In genomic region chrX:18411071-18411840, GRCm38 (mm10) we compare ENCODE assay signal across 16 mouse cellular contexts. TPM values are rescaled to one million over a fixed set of nuclear protein-coding genes. Genes with fewer than 3 reads are reported as not detected.
"Had no signal": no experiment of that assay in that cellular context is flagged by ENCODE, and none has a peak within 500 bp of the region (broad histone marks: within the 10 kb centered on the region; RNA-seq: fewer than 3 reads in every experiment).

No protein-coding gene starts in this region.

- H3K36me3 ChIP-seq: limb, embryonic 13.5 days; liver, embryonic 15.5 days; midbrain, embryonic 13.5 days had no signal

- H3K27me3 ChIP-seq: limb, embryonic 13.5 days; liver, embryonic 15.5 days; midbrain, embryonic 13.5 days had no signal

- H3K4me2 ChIP-seq: limb, embryonic 13.5 days; liver, embryonic 15.5 days; midbrain, embryonic 13.5 days had no signal

- H3K27ac ChIP-seq: layer of hippocampus, adult 2 months; limb, embryonic 13.5 days; liver, embryonic 15.5 days; midbrain, embryonic 13.5 days; stomach, postnatal 0 days had no signal

- DNase-seq: kidney, adult 2 months; kidney, postnatal 4 days; layer of hippocampus, postnatal 36 days; left cerebral cortex, postnatal 4 days; lung, adult 2 months; lung, postnatal 36 days; right cerebral cortex, postnatal 14 days; thymus, postnatal 4 days had no signal

- H3K9me3 ChIP-seq: limb, embryonic 13.5 days; liver, embryonic 15.5 days; midbrain, embryonic 13.5 days had no signal

- H3K4me3 ChIP-seq: layer of hippocampus, adult 2 months; limb, embryonic 13.5 days; liver, embryonic 15.5 days; midbrain, embryonic 13.5 days had no signal

- H3K9ac ChIP-seq: limb, embryonic 13.5 days; liver, embryonic 15.5 days; midbrain, embryonic 13.5 days had no signal

- ATAC-seq: lung, postnatal 0 days; midbrain, embryonic 13.5 days had no signal

- H3K4me1 ChIP-seq: limb, embryonic 13.5 days; liver, embryonic 15.5 days; midbrain, embryonic 13.5 days had no signal

RNA-seq across cellular contexts. Expression of gene 4930578C19Rik, which starts 49.9 kb away (rescaled TPM):
- total RNA-seq: megakaryocyte progenitor cell, adult 5-6 weeks had no signal
- polyA plus RNA-seq: liver, adult 2 months; liver, embryonic 15.5 days had no signal
